Mouse (Mus musculus) kidney, adult 2 months (tissue): ENCODE measurements at regions not wholly inside any gene's neighbourhood (a gene's known extent, or its start where the extent isn't known, plus 50 kb on each side); places are given as distances from the start of the nearest gene placed in this dataset.

Experiments used
- CTCF ChIP-seq: fragments of 200-500 bp; conservative IDR thresholded peaks from 2 replicates; pipeline ENCODE4 v1.5.1; 2011; ENCODE audit warnings: low read depth, mild to moderate bottlenecking, control low read depth, low read length, moderate library complexity, mixed read lengths; ENCODE audit not compliant: insufficient read depth, insufficient read length
- POLR2A ChIP-seq: fragments of 200-500 bp; IDR thresholded peaks from one replicate; pipeline ENCODE4 v1.6.1; 2011; ENCODE audit warnings: low read depth, low read length, control low read depth

GRCm38 (mm10) chr13:5808380-5808779 is 52.9 kb upstream of the Klf6 start:
- TF ChIP-seq CTCF (no peak), POLR2A (no peak)
